Mouse (Mus musculus) erythroblast, adult 5-6 weeks (primary cell): ENCODE data around the gene Pomp. TPM values are rescaled to one million over a fixed set of nuclear protein-coding genes. Genes with fewer than 3 reads are reported as not detected.

Experiments
- ATAC-seq: replicated peaks from 2 replicates; pipeline ENCODE4 v1.8.0; 2016; ENCODE audit warnings: moderate number of reproducible peaks, mild to moderate bottlenecking, moderate TSS enrichment, inconsistent platforms; ENCODE audit not compliant: poor library complexity, low FRiP score, severe bottlenecking
- total RNA-seq, 2 experiments: library from RNA; stranded (forward) in 1 of 2; stranded (reverse) in 1 of 2; fragments of 150-400 nt in 1 of 2; fragments of 200-764, 138-1000 nt in 1 of 2; gene quantifications; 2 replicates each; pipeline versions ENCODE4 v1.2.3 to v1.2.4; 2015 to 2017; ENCODE audit warnings: low replicate concordance in 2 of 2

The Pomp gene
- total RNA-seq, 2 experiments from 2014 or later, result 23.4 to 37.1 TPM

GRCm38 (mm10) chr5:147848164-147848863 lies 11.9 kb upstream of the Pomp start:
- peak; percentile 79 for ATAC-seq

GRCm38 (mm10) chr5:147850194-147850593 lies 10.1 kb upstream of the Pomp start:
- no peak for ATAC-seq

- no peak for ATAC-seq
Observed at GRCm38 (mm10) chr5:147860076-147860448, 199 bp upstream of the Pomp start.

- ATAC-seq, result no peak
Observed at GRCm38 (mm10) chr5:147868674-147869073, 8.4 kb downstream of the Pomp start.

- ATAC-seq, result no peak
Observed at GRCm38 (mm10) chr5:147869568-147869967, 9.3 kb downstream of the Pomp start.

GRCm38 (mm10) chr5:147870296-147870695 lies 10.0 kb downstream of the Pomp start:
- ATAC-seq, result no peak

- no peak for ATAC-seq
Observed at GRCm38 (mm10) chr5:147871091-147871820, 11.0 kb downstream of the Pomp start.

GRCm38 (mm10) chr5:147874491-147875065 lies 14.3 kb downstream of the Pomp start:
- no peak for ATAC-seq

GRCm38 (mm10) chr5:147875210-147875609 lies 14.9 kb downstream of the Pomp start:
- no peak for ATAC-seq

GRCm38 (mm10) chr5:147877520-147877919 lies 17.3 kb downstream of the Pomp start:
- peak; percentile 63; the same call in 1 of the 2 replicates for ATAC-seq

- no peak for ATAC-seq
Observed at GRCm38 (mm10) chr5:147879971-147880682, 19.9 kb downstream of the Pomp start.

- ATAC-seq, result no peak
Observed at GRCm38 (mm10) chr5:147883581-147883980, 23.3 kb downstream of the Pomp start.

GRCm38 (mm10) chr5:147888313-147889297 lies 28.3 kb downstream of the Pomp start:
- ATAC-seq, result peak; percentile 88

GRCm38 (mm10) chr5:147892735-147893134 lies 32.5 kb downstream of the Pomp start:
- no peak for ATAC-seq

- no peak for ATAC-seq
Observed at GRCm38 (mm10) chr5:147893143-147893542, 32.9 kb downstream of the Pomp start.

- peak; percentile 36 for ATAC-seq
Observed at GRCm38 (mm10) chr5:147893766-147894454, 33.6 kb downstream of the Pomp start.

- ATAC-seq, result peak; percentile 94
Observed at GRCm38 (mm10) chr5:147894455-147895076, 34.3 kb downstream of the Pomp start, which contains the start of gene Slc46a3. Gene Slc46a3 (minus strand): TSS chr5:147894815.
